ENCODE assay signal across 22 mouse cellular contexts in genomic region chr15:13573621-13574020, GRCm38 (mm10).
DNase-seq lines count a peak whose midpoint lies in the region; ATAC-seq and TF ChIP-seq lines count a peak whose summit lies in the region.
"Had no signal": no experiment of that assay in that cellular context is flagged by ENCODE, and none has a peak within 500 bp of the region (broad histone marks: within the 10 kb centered on the region; RNA-seq: fewer than 3 reads in every experiment).

No protein-coding gene starts in this region.

- no peak overlapping the region for H3K4me3 ChIP-seq in heart, embryonic 12.5 days
- no peak overlapping the region for H3K4me3 ChIP-seq in lung, embryonic 16.5 days (ENCODE audit: low read length)
- no peak overlapping the region for H3K4me3 ChIP-seq in lung, adult 2 months (replicated peaks; ENCODE audit: extremely low read depth, low read depth, low read length)
- H3K4me3 ChIP-seq: embryonic facial prominence, embryonic 10.5 days; embryonic facial prominence, embryonic 13.5 days; erythroblast, embryonic 14.5 days; forebrain, embryonic 12.5 days; forebrain, embryonic 15.5 days; hindbrain, embryonic 10.5 days; hindbrain, embryonic 13.5 days had no signal

- H3K9me3 ChIP-seq in heart, embryonic 12.5 days (replicated peaks), result no peaks in the 10 kb centered on the region
- H3K9me3 ChIP-seq in lung, embryonic 16.5 days (ENCODE audit: control insufficient read depth, low read length), result no peaks in the 10 kb centered on the region
- H3K9me3 ChIP-seq: embryonic facial prominence, embryonic 10.5 days; embryonic facial prominence, embryonic 13.5 days; forebrain, embryonic 15.5 days; hindbrain, embryonic 10.5 days; hindbrain, embryonic 13.5 days had no signal

- H3K27ac ChIP-seq in heart, embryonic 12.5 days (ENCODE audit: poor library complexity, severe bottlenecking), result no peak overlapping the region
- no peak overlapping the region for H3K27ac ChIP-seq in lung, embryonic 16.5 days (ENCODE audit: low read length)
- H3K27ac ChIP-seq: embryonic facial prominence, embryonic 10.5 days; embryonic facial prominence, embryonic 13.5 days; forebrain, embryonic 12.5 days; forebrain, embryonic 15.5 days; hindbrain, embryonic 10.5 days; hindbrain, embryonic 13.5 days had no signal

- no peaks in the 10 kb centered on the region for H3K4me1 ChIP-seq in heart, embryonic 12.5 days (replicated peaks)
- H3K4me1 ChIP-seq in lung, embryonic 16.5 days (replicated peaks; ENCODE audit: control insufficient read depth, insufficient read depth, low read length), result no peaks in the 10 kb centered on the region
- H3K4me1 ChIP-seq in lung, adult 2 months (ENCODE audit: control insufficient read depth, insufficient read depth, low read length), result no peaks in the 10 kb centered on the region
- H3K4me1 ChIP-seq: embryonic facial prominence, embryonic 10.5 days; embryonic facial prominence, embryonic 13.5 days; forebrain, embryonic 12.5 days; forebrain, embryonic 15.5 days; hindbrain, embryonic 10.5 days; hindbrain, embryonic 13.5 days had no signal

- WGBS in heart, embryonic 12.5 days, result 66% methylated on average over 3 of the region's 3 CpGs
- 40% methylated on average over 3 of the region's 3 CpGs for WGBS in lung, embryonic 16.5 days
- WGBS in lung, adult 2 months, result 59% methylated on average over 3 of the region's 3 CpGs

- no peak overlapping the region for H3K9ac ChIP-seq in heart, embryonic 12.5 days
- H3K9ac ChIP-seq in lung, embryonic 16.5 days (ENCODE audit: low read length), result no peak overlapping the region
- H3K9ac ChIP-seq: embryonic facial prominence, embryonic 13.5 days; forebrain, embryonic 12.5 days; forebrain, embryonic 15.5 days; hindbrain, embryonic 13.5 days had no signal

- ATAC-seq in heart, embryonic 12.5 days (ENCODE audit: insufficient number of reproducible peaks, low FRiP score), result no peak
- peak; percentile 87 for ATAC-seq in lung, embryonic 16.5 days (ENCODE audit: low read depth)
- ATAC-seq: CD4-positive, CD25-positive, alpha-beta regulatory T cell, adult 4 months; forebrain, embryonic 15.5 days; hindbrain, embryonic 16.5 days had no signal

- TF ChIP-seq CTCF in lung, adult 2 months (IDR thresholded peaks at IDR 0.05; ENCODE audit: insufficient read depth, low read length), result no peak

- DNase-seq in heart, adult 8-10 months (ENCODE audit: low spot score), result peak; percentile 19
- DNase-seq in lung, adult 2 months, result no peak
- DNase-seq in lung, postnatal 36 days, result peak; percentile 59
- no peak for DNase-seq in adrenal gland, postnatal 10 days
- DNase-seq: adrenal gland, adult 2 months; adrenal gland, postnatal 25 days; cerebellum, adult 11-12 months; cerebellum, adult 8-10 months; cerebellum, postnatal 36 days; embryo, embryonic 11 days; gastrocnemius, postnatal 25 days had no signal

- no peak overlapping the region for H3K4me2 ChIP-seq in heart, embryonic 12.5 days
- H3K4me2 ChIP-seq in lung, embryonic 16.5 days (ENCODE audit: low read depth, low read length), result no peak overlapping the region
- H3K4me2 ChIP-seq: embryonic facial prominence, embryonic 13.5 days; forebrain, embryonic 12.5 days; forebrain, embryonic 15.5 days; hindbrain, embryonic 13.5 days had no signal

- no peak for TF ChIP-seq POLR2A in lung, adult 2 months (IDR thresholded peaks at IDR 0.05; ENCODE audit: borderline replicate concordance, extremely low read depth, low read depth, low read length)

- H3K27me3 ChIP-seq in heart, embryonic 12.5 days (replicated peaks), result no peaks in the 10 kb centered on the region
- H3K27me3 ChIP-seq in lung, embryonic 16.5 days (ENCODE audit: control insufficient read depth, insufficient read depth, low read depth, low read length), result no peaks in the 10 kb centered on the region
- H3K27me3 ChIP-seq: embryonic facial prominence, embryonic 13.5 days; forebrain, embryonic 12.5 days; forebrain, embryonic 15.5 days; hindbrain, embryonic 13.5 days had no signal

- H3K36me3 ChIP-seq in heart, embryonic 12.5 days, result no peaks in the 10 kb centered on the region
- H3K36me3 ChIP-seq in lung, embryonic 16.5 days (ENCODE audit: control insufficient read depth, insufficient read depth, low read length), result no peaks in the 10 kb centered on the region
- H3K36me3 ChIP-seq: embryonic facial prominence, embryonic 10.5 days; embryonic facial prominence, embryonic 13.5 days; forebrain, embryonic 12.5 days; forebrain, embryonic 15.5 days; hindbrain, embryonic 10.5 days; hindbrain, embryonic 13.5 days had no signal

Comparison
In these comparisons a context has a peak if more than half of its experiments do, and no peak if none do; other contexts are left out.
1. DNase-seq: peak in heart, adult 8-10 months (single experiment) and lung, postnatal 36 days (single experiment); none in lung, adult 2 months (single experiment) and adrenal gland, postnatal 10 days (single experiment).